Mouse (Mus musculus) limb, embryonic 14.5 days (tissue): ENCODE measurements at regions not wholly inside any gene's neighbourhood (a gene's known extent, or its start where the extent isn't known, plus 50 kb on each side); places are given as distances from the start of the nearest gene placed in this dataset.

Experiments used
- ATAC-seq: fragments of 200-750 bp; cut with Nextera tagmentation; 2 replicates; pipeline ENCODE4 v1.8.0; 2017; ENCODE audit warnings: low read depth, moderate number of reproducible peaks, moderate TSS enrichment; ENCODE audit not compliant: low FRiP score
- DNase-seq: peaks from one replicate; pipeline ENCODE4 v3.0.0-alpha.2; 2015; ENCODE audit warnings: low spot score
- H3K27ac ChIP-seq: fragments of 300-500 bp; sonication (generic); replicated peaks from 2 replicates; pipeline ENCODE4 v1.5.1; 2014; ENCODE audit warnings: low read depth, mild to moderate bottlenecking, low read length, moderate library complexity, mixed read lengths
- H3K27me3 ChIP-seq: fragments of 300-500 bp; sonication (generic); 2 replicates; pipeline ENCODE4 v1.6.1; 2014; ENCODE audit warnings: low read length, mixed read lengths; ENCODE audit not compliant: control insufficient read depth, insufficient read depth
- H3K36me3 ChIP-seq: fragments of 300-500 bp; sonication (generic); 2 replicates; pipeline ENCODE4 v1.6.1; 2014; ENCODE audit warnings: mild to moderate bottlenecking, low read length, moderate library complexity, mixed read lengths; ENCODE audit not compliant: control insufficient read depth, insufficient read depth
- H3K4me1 ChIP-seq: fragments of 300-500 bp; sonication (generic); 2 replicates; pipeline ENCODE4 v1.6.1; 2014; ENCODE audit warnings: antibody characterized with exemption, low read length, mixed read lengths; ENCODE audit not compliant: control insufficient read depth, insufficient read depth
- H3K4me2 ChIP-seq: fragments of 300-500 bp; sonication (generic); replicated peaks from 2 replicates; pipeline ENCODE4 v1.6.1; 2014; ENCODE audit warnings: low read depth, mild to moderate bottlenecking, low read length, moderate library complexity; ENCODE audit not compliant: severe bottlenecking
- H3K4me3 ChIP-seq: fragments of 300-500 bp; sonication (generic); replicated peaks from 2 replicates; pipeline ENCODE4 v1.5.1; 2014; ENCODE audit warnings: low read length
- H3K9ac ChIP-seq: fragments of 300-500 bp; sonication (generic); 2 replicates; pipeline ENCODE4 v1.6.1; 2014; ENCODE audit warnings: mild to moderate bottlenecking, low read depth, low read length, moderate library complexity; ENCODE audit not compliant: severe bottlenecking
- H3K9me3 ChIP-seq: fragments of 300-500 bp; sonication (generic); 2 replicates; pipeline ENCODE4 v1.6.1; 2016; ENCODE audit warnings: low read length; ENCODE audit not compliant: control insufficient read depth
- POLR2A ChIP-seq: fragments of 200-500 bp; IDR thresholded peaks from 2 replicates; pipeline ENCODE4 v1.8.0; 2012; ENCODE audit warnings: inconsistent platforms, mild to moderate bottlenecking, moderate library complexity, borderline replicate concordance; ENCODE audit not compliant: insufficient read depth, insufficient read length; ENCODE audit errors: extremely low read depth
- WGBS: fragments of 180-500 bp; shearing (Covaris S2); extraction: QIAGEN DNeasy Blood & Tissue Kit; methylation state at CpG from one replicate; pipeline ENCODE4 v1.1.7; 2014; 5-methylcytosine and 5-hydroxymethylcytosine counted together

GRCm38 (mm10) chr14:101997535-101997934, 267.8 kb downstream of the Lmo7 start:
- ATAC-seq: no peak
- H3K27ac ChIP-seq: no peak overlapping the region
- no peak for DNase-seq
- H3K4me2 ChIP-seq: no peak overlapping the region
- no peaks in the 10 kb centered on the region for H3K4me1 ChIP-seq
- H3K9me3 ChIP-seq: no peaks in the 10 kb centered on the region
- no peak for TF ChIP-seq POLR2A
- no peak overlapping the region for H3K4me3 ChIP-seq
- 49% methylated on average over 4 of the region's 4 CpGs for WGBS
- H3K9ac ChIP-seq: no peak overlapping the region
- no peaks in the 10 kb centered on the region for H3K36me3 ChIP-seq
- no peaks in the 10 kb centered on the region for H3K27me3 ChIP-seq

- 8% methylated on average over 2 of the region's 2 CpGs for WGBS
- Histone ChIP-seq H3K36me3 (no peaks in the 10 kb centered on the region), H3K27me3 (no peaks in the 10 kb centered on the region), H3K9me3 (no peaks in the 10 kb centered on the region), H3K9ac (no peak overlapping the region), H3K4me2 (no peak overlapping the region), H3K27ac (no peak overlapping the region), H3K4me3 (no peak overlapping the region), H3K4me1 (no peaks in the 10 kb centered on the region)
- no peak for TF ChIP-seq POLR2A
- DNase-seq: peak; percentile 64
- ATAC-seq: no peak
Measured at GRCm38 (mm10) chr14:101984401-101984800, 254.6 kb downstream of the Lmo7 start.
